Mouse (Mus musculus): Measurements from ENCODE around the gene Isy1. TPM values are rescaled to one million over a fixed set of nuclear protein-coding genes. Genes with fewer than 3 reads are reported as not detected.

Gene Isy1
- 64.0 and 73.8 TPM in 2 replicates for polyA plus RNA-seq (2014; fragmentation: Nextera tagmentation; extraction: Ambion mirVana)

DNA sequence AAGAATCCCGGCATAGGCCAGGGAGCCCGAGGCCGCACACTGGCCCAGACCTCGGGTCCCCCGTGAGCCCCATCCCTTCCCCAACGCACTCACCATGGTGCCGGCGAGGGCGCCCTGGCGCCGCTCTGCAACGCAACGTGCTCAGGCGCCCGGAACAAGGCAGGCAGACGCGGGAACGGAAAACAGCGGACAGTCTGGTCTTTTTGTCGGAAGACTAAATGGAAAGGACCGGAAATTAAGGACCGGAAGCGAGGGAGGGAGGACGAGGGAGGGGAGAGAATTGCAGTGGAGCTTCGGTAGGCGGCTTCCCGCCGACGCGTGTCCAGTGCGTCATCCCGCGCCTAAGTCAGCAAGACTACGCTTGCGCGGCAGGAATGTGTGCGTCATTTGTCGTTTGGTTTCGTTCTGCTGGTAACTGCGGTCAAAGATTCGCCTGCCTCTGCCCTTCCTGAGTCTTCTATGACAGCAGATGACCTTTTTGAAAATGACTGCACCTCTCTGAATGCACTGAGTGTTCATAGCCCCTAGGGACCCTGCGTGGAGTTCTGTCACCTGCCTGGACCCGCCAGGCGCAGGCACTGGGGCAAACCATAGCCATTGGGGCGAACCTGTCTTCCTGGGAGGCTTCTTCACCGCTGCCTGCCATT lies at the start of gene Isy1:
Gene Isy1 (minus strand): TSS at position 248 of the 647 bp plus-strand sequence.
- Histone ChIP-seq H3K9me3 (ENCODE audit: control insufficient read depth, low read length) (no peaks in the 10 kb centered on the region), H3K4me1 (replicated peaks; ENCODE audit: control insufficient read depth, insufficient read depth, low read length) (no peaks in the 10 kb centered on the region), H3K27me3 (ENCODE audit: control insufficient read depth, insufficient read depth, low read length) (no peaks in the 10 kb centered on the region), H3K36me3 (ENCODE audit: control insufficient read depth, insufficient read depth, low read length) (peaks cover 3% of the 10 kb centered on the region), H3K4me3 (ENCODE audit: low read depth, low read length) (peak within 1 kb of the TSS; percentile 73), H3K4me2 (ENCODE audit: low read depth, low read length, severe bottlenecking) (peak within 1 kb of the TSS; percentile 79), H3K9ac (ENCODE audit: low read length) (peak within 1 kb of the TSS; percentile 89), H3K27ac (ENCODE audit: low read depth, low read length) (peak within 1 kb of the TSS; percentile 88)
- ATAC-seq (replicated peaks; ENCODE audit: low FRiP score) (peak; percentile 96), DNase-seq (ENCODE audit: low spot score) (peak; percentile 94)
- under 1% methylated on average over 46 of the region's 46 CpGs for WGBS

GRCm38 (mm10) chr6:87887594-87888233 lies 49.1 kb upstream of the Isy1 start, which contains the start of gene Copg1:
Copg1 (plus strand) TSS chr6:87887814.
- Histone ChIP-seq H3K36me3 (ENCODE audit: control insufficient read depth, insufficient read depth, low read length) (peaks cover 5% of the 10 kb centered on the region; the same call in 1 of the 2 replicates), H3K9me3 (ENCODE audit: control insufficient read depth, low read length) (no peaks in the 10 kb centered on the region), H3K27ac (ENCODE audit: low read depth, low read length) (no peak within 1 kb of the TSS), H3K27me3 (ENCODE audit: control insufficient read depth, insufficient read depth, low read length) (no peaks in the 10 kb centered on the region), H3K9ac (ENCODE audit: low read length) (peak within 1 kb of the TSS; percentile 92), H3K4me1 (replicated peaks; ENCODE audit: control insufficient read depth, insufficient read depth, low read length) (peaks cover 6% of the 10 kb centered on the region), H3K4me2 (ENCODE audit: low read depth, low read length, severe bottlenecking) (peak within 1 kb of the TSS; percentile 80), H3K4me3 (ENCODE audit: low read depth, low read length) (peak within 1 kb of the TSS; percentile 80)
- DNase-seq (ENCODE audit: low spot score): peak; percentile 100
- ATAC-seq (replicated peaks; ENCODE audit: low FRiP score): peak; percentile 97
- WGBS: under 1% methylated on average over 31 of the region's 31 CpGs

DNA sequence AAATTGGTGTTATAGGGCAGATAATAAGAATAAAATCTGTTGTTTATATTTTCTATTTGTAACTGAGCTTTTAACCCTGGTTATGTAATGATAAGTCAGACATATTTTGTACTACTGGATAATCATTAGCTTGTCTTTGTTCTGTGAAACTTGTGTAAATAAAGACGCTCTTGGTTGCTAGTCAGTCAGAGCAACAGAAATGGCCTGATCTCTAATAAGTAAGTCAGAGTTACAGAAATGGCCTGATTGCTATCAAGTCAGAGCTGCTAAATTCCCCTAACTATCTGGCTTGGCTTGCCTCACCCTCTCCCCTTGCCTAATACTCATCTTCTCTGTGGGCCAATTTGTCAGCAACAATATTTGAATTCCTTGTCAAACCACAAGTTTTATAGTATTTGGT lies 48.1 kb upstream of the Isy1 start:
- no peak overlapping the region for H3K4me3 ChIP-seq (ENCODE audit: low read depth, low read length)
- no peak overlapping the region for H3K4me2 ChIP-seq (ENCODE audit: low read depth, low read length, severe bottlenecking)
- peaks cover 6% of the 10 kb centered on the region for H3K4me1 ChIP-seq (replicated peaks; ENCODE audit: control insufficient read depth, insufficient read depth, low read length)
- no peaks in the 10 kb centered on the region for H3K27me3 ChIP-seq (ENCODE audit: control insufficient read depth, insufficient read depth, low read length)
- peaks cover 2% of the 10 kb centered on the region; the same call in 1 of the 2 replicates for H3K36me3 ChIP-seq (ENCODE audit: control insufficient read depth, insufficient read depth, low read length)
- 94% methylated on average over 1 of the region's 1 CpGs for WGBS
- no peak overlapping the region for H3K27ac ChIP-seq (ENCODE audit: low read depth, low read length)
- H3K9me3 ChIP-seq (ENCODE audit: control insufficient read depth, low read length): no peaks in the 10 kb centered on the region
- no peak overlapping the region for H3K9ac ChIP-seq (ENCODE audit: low read length)
- DNase-seq (ENCODE audit: low spot score) (no peak), ATAC-seq (replicated peaks; ENCODE audit: low FRiP score) (no peak)

DNA sequence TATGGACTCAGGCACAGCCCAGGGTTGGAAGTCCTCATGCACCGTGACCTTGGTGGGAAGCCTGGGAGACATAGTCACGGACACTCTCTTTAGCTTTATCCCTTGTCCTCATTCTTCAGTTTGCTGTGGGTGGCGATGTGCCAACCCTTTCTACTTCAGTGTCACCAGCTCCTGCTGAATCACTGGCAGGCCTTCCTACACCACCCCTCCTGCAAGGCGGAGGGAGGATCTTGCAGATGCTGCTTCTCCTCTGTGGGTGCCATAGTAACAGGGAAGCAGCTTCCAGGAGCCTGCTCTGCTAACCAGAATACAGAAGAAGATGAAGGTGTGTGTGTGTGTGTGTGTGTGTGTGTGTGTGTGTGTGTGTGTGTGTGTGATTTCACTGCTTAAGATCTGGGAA lies 44.2 kb upstream of the Isy1 start:
- ATAC-seq (replicated peaks; ENCODE audit: low FRiP score): no peak
- 65% methylated on average over 4 of the region's 4 CpGs for WGBS
- H3K4me3 ChIP-seq (ENCODE audit: low read depth, low read length): no peak overlapping the region

DNA sequence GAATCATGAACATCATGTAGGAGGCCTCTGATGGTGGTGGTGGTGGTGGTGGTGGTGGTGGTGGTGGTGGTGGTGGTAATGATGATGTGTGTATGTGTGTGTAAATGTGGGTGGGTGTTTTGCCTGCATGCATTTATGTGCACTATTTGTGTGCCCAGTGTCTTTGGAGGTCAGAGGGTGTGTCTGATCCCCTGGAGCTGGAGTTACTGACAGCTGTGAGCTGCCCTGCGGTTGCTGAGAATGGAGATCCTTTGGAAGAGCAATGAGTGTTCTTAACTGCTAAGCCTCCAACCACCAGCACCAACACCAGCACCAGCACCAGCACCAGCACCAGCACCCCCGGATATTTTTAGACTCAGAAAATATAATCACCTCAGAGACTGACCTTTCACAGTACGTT lies 43.6 kb upstream of the Isy1 start:
- ATAC-seq (replicated peaks; ENCODE audit: low FRiP score): no peak
- Histone ChIP-seq H3K4me3 (ENCODE audit: low read depth, low read length) (no peak overlapping the region), H3K4me2 (ENCODE audit: low read depth, low read length, severe bottlenecking) (no peak overlapping the region), H3K9ac (ENCODE audit: low read length) (no peak overlapping the region), H3K4me1 (replicated peaks; ENCODE audit: control insufficient read depth, insufficient read depth, low read length) (no peaks in the 10 kb centered on the region), H3K27ac (ENCODE audit: low read depth, low read length) (no peak overlapping the region), H3K36me3 (ENCODE audit: control insufficient read depth, insufficient read depth, low read length) (no peaks in the 10 kb centered on the region), H3K27me3 (ENCODE audit: control insufficient read depth, insufficient read depth, low read length) (no peaks in the 10 kb centered on the region), H3K9me3 (ENCODE audit: control insufficient read depth, low read length) (no peaks in the 10 kb centered on the region)
- 77% methylated on average over 3 of the region's 3 CpGs for WGBS
- DNase-seq (ENCODE audit: low spot score): no peak

More for the DNA sequence above, 44.2 kb upstream of the Isy1 start:
- Histone ChIP-seq H3K27ac (ENCODE audit: low read depth, low read length) (no peak overlapping the region), H3K4me2 (ENCODE audit: low read depth, low read length, severe bottlenecking) (no peak overlapping the region), H3K36me3 (ENCODE audit: control insufficient read depth, insufficient read depth, low read length) (no peaks in the 10 kb centered on the region), H3K4me1 (replicated peaks; ENCODE audit: control insufficient read depth, insufficient read depth, low read length) (no peaks in the 10 kb centered on the region), H3K27me3 (ENCODE audit: control insufficient read depth, insufficient read depth, low read length) (no peaks in the 10 kb centered on the region), H3K9ac (ENCODE audit: low read length) (no peak overlapping the region), H3K9me3 (ENCODE audit: control insufficient read depth, low read length) (no peaks in the 10 kb centered on the region)
- DNase-seq (ENCODE audit: low spot score): peak; percentile 39

DNA sequence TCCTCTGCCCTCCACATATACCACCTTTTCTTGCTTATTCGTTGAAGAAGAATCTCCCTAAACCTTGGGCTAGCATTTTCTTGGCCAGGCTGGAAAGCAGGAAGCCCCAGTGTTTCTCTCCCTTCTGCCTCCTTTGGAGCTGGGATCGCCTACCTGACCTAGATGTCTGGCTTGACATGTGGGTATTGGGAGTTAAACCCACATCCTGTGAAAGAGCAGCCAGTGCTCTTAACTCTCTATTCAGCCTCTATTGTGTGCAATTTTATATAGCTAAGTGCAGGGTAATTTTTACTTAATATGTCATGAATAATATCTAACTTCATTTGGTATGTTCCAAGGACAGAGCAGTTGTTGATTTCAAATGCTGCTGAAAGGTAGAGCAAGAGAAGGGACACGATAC lies 41.0 kb upstream of the Isy1 start:
- no peak overlapping the region for H3K4me2 ChIP-seq (ENCODE audit: low read depth, low read length, severe bottlenecking)
- H3K27me3 ChIP-seq (ENCODE audit: control insufficient read depth, insufficient read depth, low read length): no peaks in the 10 kb centered on the region
- WGBS: 81% methylated on average over 3 of the region's 3 CpGs
- H3K4me3 ChIP-seq (ENCODE audit: low read depth, low read length): no peak overlapping the region
- H3K27ac ChIP-seq (ENCODE audit: low read depth, low read length): no peak overlapping the region
- no peaks in the 10 kb centered on the region for H3K9me3 ChIP-seq (ENCODE audit: control insufficient read depth, low read length)
- peak; percentile 11 for DNase-seq (ENCODE audit: low spot score)
- no peaks in the 10 kb centered on the region for H3K36me3 ChIP-seq (ENCODE audit: control insufficient read depth, insufficient read depth, low read length)
- H3K4me1 ChIP-seq (replicated peaks; ENCODE audit: control insufficient read depth, insufficient read depth, low read length): no peaks in the 10 kb centered on the region
- no peak overlapping the region for H3K9ac ChIP-seq (ENCODE audit: low read length)
- no peak for ATAC-seq (replicated peaks; ENCODE audit: low FRiP score)

- Histone ChIP-seq H3K4me2 (ENCODE audit: low read depth, low read length, severe bottlenecking) (no peak overlapping the region), H3K4me1 (replicated peaks; ENCODE audit: control insufficient read depth, insufficient read depth, low read length) (no peaks in the 10 kb centered on the region), H3K27me3 (ENCODE audit: control insufficient read depth, insufficient read depth, low read length) (no peaks in the 10 kb centered on the region), H3K4me3 (ENCODE audit: low read depth, low read length) (no peak overlapping the region), H3K27ac (ENCODE audit: low read depth, low read length) (no peak overlapping the region), H3K9ac (ENCODE audit: low read length) (no peak overlapping the region), H3K9me3 (ENCODE audit: control insufficient read depth, low read length) (no peaks in the 10 kb centered on the region), H3K36me3 (ENCODE audit: control insufficient read depth, insufficient read depth, low read length) (no peaks in the 10 kb centered on the region)
- 64% methylated on average over 4 of the region's 4 CpGs for WGBS
- peak; percentile 8 for DNase-seq (ENCODE audit: low spot score)
- no peak for ATAC-seq (replicated peaks; ENCODE audit: low FRiP score)
Measured at GRCm38 (mm10) chr6:87879010-87879409, 40.4 kb upstream of the Isy1 start.

- DNase-seq (ENCODE audit: low spot score) (peak; percentile 46), ATAC-seq (replicated peaks; ENCODE audit: low FRiP score) (no peak)
- no peaks in the 10 kb centered on the region for H3K9me3 ChIP-seq (ENCODE audit: control insufficient read depth, low read length)
- H3K27me3 ChIP-seq (ENCODE audit: control insufficient read depth, insufficient read depth, low read length): no peaks in the 10 kb centered on the region
- no peaks in the 10 kb centered on the region for H3K36me3 ChIP-seq (ENCODE audit: control insufficient read depth, insufficient read depth, low read length)
- no peak overlapping the region for H3K4me3 ChIP-seq (ENCODE audit: low read depth, low read length)
- no peak overlapping the region for H3K9ac ChIP-seq (ENCODE audit: low read length)
- H3K4me1 ChIP-seq (replicated peaks; ENCODE audit: control insufficient read depth, insufficient read depth, low read length): no peaks in the 10 kb centered on the region
- H3K27ac ChIP-seq (ENCODE audit: low read depth, low read length): no peak overlapping the region
- WGBS: 74% methylated on average over 13 of the region's 13 CpGs
- no peak overlapping the region for H3K4me2 ChIP-seq (ENCODE audit: low read depth, low read length, severe bottlenecking)
Measured at GRCm38 (mm10) chr6:87876068-87876643, 37.6 kb upstream of the Isy1 start.
